Mouse (Mus musculus) hindbrain, embryonic 12.5 days (tissue): Measurements from ENCODE around the gene Kat5. TPM values are rescaled to one million over a fixed set of nuclear protein-coding genes. Genes with fewer than 3 reads are reported as not detected.

ENCODE experiments used
- ATAC-seq: fragments of 200-750 bp; cut with Nextera tagmentation; 2 replicates; pipeline ENCODE4 v1.8.0; 2017; ENCODE audit warnings: moderate TSS enrichment; ENCODE audit not compliant: low FRiP score
- H3K27ac ChIP-seq: fragments of 300-500 bp; sonication (generic); 2 replicates; pipeline ENCODE4 v1.5.1; 2016; ENCODE audit warnings: mild to moderate bottlenecking
- H3K27me3 ChIP-seq: fragments of 300-500 bp; sonication (generic); 2 replicates; pipeline ENCODE4 v1.6.1; 2016; ENCODE audit warnings: mild to moderate bottlenecking
- H3K36me3 ChIP-seq: fragments of 300-500 bp; sonication (generic); 2 replicates; pipeline ENCODE4 v1.6.1; 2016; ENCODE audit warnings: mild to moderate bottlenecking
- H3K4me1 ChIP-seq: fragments of 300-500 bp; sonication (generic); 2 replicates; pipeline ENCODE4 v1.6.1; 2016
- H3K4me2 ChIP-seq: fragments of 300-500 bp; sonication (generic); replicated peaks from 2 replicates; pipeline ENCODE4 v1.6.1; 2016; ENCODE audit warnings: mild to moderate bottlenecking
- H3K4me3 ChIP-seq: fragments of 300-500 bp; sonication (generic); 2 replicates; pipeline ENCODE4 v1.5.1; 2016; ENCODE audit warnings: mild to moderate bottlenecking
- H3K9ac ChIP-seq: fragments of 300-500 bp; sonication (generic); 2 replicates; pipeline ENCODE4 v1.6.1; 2016; ENCODE audit warnings: mild to moderate bottlenecking, moderate library complexity
- H3K9me3 ChIP-seq: fragments of 300-500 bp; sonication (generic); replicated peaks from 2 replicates; pipeline ENCODE4 v1.6.1; 2016; ENCODE audit warnings: mild to moderate bottlenecking
- WGBS: fragments of 180-500 bp; shearing (Covaris S2); methylation state at CpG from one replicate; pipeline ENCODE4 v1.1.7; 2016; 5-methylcytosine and 5-hydroxymethylcytosine counted together
- polyA plus RNA-seq: library from polyadenylated mRNA; unstranded; fragments of >200 nt; fragmentation: Nextera tagmentation; extraction: Ambion mirVana; gene quantifications from 2 replicates; pipeline ENCODE4 v1.2.1, GENCODE M21; 2016

Kat5 gene
- polyA plus RNA-seq, 1 experiment from 2014 or later, result 73.2 TPM

DNA sequence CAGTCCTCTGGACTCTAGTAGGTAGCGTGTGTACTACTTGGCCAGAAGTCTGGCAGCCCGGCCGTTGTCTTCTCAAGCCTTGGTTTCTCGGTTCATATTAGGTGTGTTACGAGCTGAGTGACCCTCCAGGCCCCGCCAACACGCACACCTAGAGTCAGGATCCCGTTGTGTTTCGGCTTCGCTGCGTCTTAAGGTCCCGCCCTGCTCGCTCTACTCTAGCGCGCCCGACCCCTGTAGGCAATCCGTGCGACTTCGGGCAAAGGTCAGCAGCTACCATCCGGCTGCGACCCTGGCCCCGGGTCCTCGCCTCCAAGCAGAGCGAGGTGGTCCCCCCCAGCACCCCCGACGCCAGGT, 42.9 kb downstream of the Kat5 start:
- peak overlapping the region; percentile 85; the same call in 1 of the 2 replicates for H3K27ac ChIP-seq
- peaks cover 54% of the 10 kb centered on the region for H3K27me3 ChIP-seq
- H3K9me3 ChIP-seq, result no peaks in the 10 kb centered on the region
- peak; percentile 48 for ATAC-seq
- WGBS, result 3% methylated on average over 26 of the region's 26 CpGs
- H3K9ac ChIP-seq, result peak overlapping the region; percentile 87
- peak overlapping the region; percentile 64 for H3K4me3 ChIP-seq
- H3K4me2 ChIP-seq, result peak overlapping the region; percentile 73
- H3K36me3 ChIP-seq, result peaks cover 7% of the 10 kb centered on the region
- H3K4me1 ChIP-seq, result peaks cover 19% of the 10 kb centered on the region

DNA sequence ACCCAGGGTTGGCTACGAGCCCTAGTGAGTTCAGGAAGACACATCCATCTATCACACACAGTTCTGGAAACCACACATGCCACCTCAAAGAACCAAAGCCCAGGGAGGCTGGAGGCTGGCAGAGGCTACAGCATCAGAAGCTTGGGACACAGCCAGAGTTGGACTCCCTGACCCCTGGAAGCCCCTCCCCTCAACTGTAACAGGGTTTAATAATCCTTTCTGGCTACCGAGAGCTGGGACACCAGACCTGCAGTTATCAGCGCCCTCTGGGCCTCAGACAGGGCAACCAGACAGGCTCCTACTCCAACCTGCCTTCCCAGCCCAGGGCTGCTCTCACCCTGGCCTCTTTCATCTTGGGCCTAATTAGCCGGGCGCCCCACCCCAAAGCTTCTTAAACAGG, 43.7 kb downstream of the Kat5 start:
- no peak overlapping the region for H3K4me2 ChIP-seq

DNA sequence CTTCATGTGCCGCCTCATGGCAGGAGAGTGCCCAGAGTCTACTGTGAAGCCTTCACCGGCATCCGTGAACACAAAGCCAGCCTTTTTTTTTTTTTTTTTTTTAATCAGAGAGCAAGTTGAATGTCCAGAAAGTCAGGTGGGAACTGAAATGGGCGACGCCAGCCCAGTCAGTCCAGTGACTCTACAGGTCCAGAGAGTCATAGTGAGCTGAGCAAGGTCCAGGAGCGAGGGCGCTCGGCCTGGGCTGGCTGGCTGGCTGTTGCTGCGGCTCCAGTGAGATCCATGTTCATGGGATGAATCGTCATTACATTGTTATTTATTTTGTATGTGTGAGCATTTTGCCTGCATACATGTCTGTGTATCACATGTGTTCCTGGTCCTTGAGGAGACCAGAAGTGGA, 47.3 kb downstream of the Kat5 start:
- Histone ChIP-seq H3K27me3 (peaks cover 91% of the 10 kb centered on the region), H3K27ac (no peak overlapping the region), H3K4me2 (no peak overlapping the region), H3K9ac (no peak overlapping the region), H3K36me3 (no peaks in the 10 kb centered on the region), H3K9me3 (no peaks in the 10 kb centered on the region), H3K4me3 (no peak overlapping the region), H3K4me1 (peaks cover 22% of the 10 kb centered on the region)
- ATAC-seq, result no peak
- WGBS, result 89% methylated on average over 10 of the region's 10 CpGs

More for the DNA sequence above, 43.7 kb downstream of the Kat5 start:
- 55% methylated on average over 5 of the region's 5 CpGs for WGBS
- H3K9me3 ChIP-seq, result no peaks in the 10 kb centered on the region
- peaks cover 19% of the 10 kb centered on the region for H3K4me1 ChIP-seq
- ATAC-seq, result no peak
- H3K27me3 ChIP-seq, result peaks cover 63% of the 10 kb centered on the region
- peaks cover 7% of the 10 kb centered on the region for H3K36me3 ChIP-seq
- H3K9ac ChIP-seq, result no peak overlapping the region
- H3K27ac ChIP-seq, result no peak overlapping the region
- no peak overlapping the region for H3K4me3 ChIP-seq

DNA sequence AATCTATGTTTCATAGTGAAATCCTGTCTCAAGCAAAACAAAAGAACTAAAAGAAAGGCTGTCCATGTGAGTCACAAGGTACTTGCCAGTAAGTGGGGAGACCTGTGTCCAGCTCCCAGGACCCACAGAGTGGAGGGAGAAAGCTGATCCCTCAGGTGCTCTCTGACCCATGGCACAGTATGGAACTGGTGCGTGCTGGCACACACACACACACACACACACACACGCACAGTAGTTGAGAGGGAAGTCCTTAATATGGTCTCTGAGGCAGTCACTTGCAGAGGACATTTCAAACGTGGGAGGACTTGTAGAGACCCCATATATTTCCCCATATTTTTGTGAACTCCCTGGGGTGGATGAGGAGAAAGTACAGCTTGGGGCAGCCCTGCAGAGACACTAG, 48.2 kb downstream of the Kat5 start:
- no peak overlapping the region for H3K4me3 ChIP-seq
- no peak overlapping the region for H3K27ac ChIP-seq
- ATAC-seq, result no peak
- peaks cover 99% of the 10 kb centered on the region for H3K27me3 ChIP-seq
- WGBS, result 52% methylated on average over 3 of the region's 3 CpGs
- H3K9ac ChIP-seq, result no peak overlapping the region
- peaks cover 18% of the 10 kb centered on the region for H3K4me1 ChIP-seq
- H3K9me3 ChIP-seq, result no peaks in the 10 kb centered on the region
- H3K36me3 ChIP-seq, result no peaks in the 10 kb centered on the region
- H3K4me2 ChIP-seq, result no peak overlapping the region

DNA sequence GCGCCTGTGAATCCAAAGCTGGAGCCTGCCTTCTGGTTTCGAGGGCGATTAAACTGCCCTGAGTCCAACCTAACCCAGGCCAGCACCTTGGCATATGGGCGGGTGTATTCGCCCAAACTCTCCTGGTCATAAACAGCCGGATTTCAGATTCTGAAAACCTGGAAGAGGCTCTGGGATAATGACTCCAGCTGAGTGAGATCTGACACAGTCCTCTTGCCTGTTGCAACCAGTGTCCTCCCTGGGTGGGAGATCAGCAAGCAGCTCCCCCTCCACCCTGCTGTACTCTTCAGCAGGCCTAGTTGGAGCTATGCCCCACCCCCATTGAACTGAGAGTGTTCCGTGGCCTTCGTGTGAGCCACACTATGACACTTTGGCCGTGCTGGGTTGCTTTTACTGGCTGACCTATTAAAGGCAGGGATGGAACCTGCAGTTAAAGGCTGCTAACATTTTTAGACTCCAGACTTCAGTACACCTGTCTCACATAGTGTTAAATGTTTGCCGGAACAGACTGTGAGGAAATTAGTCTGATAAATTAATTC, 48.7 kb downstream of the Kat5 start:
- H3K4me2 ChIP-seq, result peak overlapping the region; percentile 55
- no peak overlapping the region for H3K27ac ChIP-seq
- no peak overlapping the region for H3K9ac ChIP-seq
- H3K4me3 ChIP-seq, result peak overlapping the region; percentile 30
- H3K27me3 ChIP-seq, result peaks cover 99% of the 10 kb centered on the region
- H3K9me3 ChIP-seq, result no peaks in the 10 kb centered on the region
- no peaks in the 10 kb centered on the region for H3K36me3 ChIP-seq
- H3K4me1 ChIP-seq, result peaks cover 14% of the 10 kb centered on the region
- no peak for ATAC-seq
- 17% methylated on average over 10 of the region's 10 CpGs for WGBS

DNA sequence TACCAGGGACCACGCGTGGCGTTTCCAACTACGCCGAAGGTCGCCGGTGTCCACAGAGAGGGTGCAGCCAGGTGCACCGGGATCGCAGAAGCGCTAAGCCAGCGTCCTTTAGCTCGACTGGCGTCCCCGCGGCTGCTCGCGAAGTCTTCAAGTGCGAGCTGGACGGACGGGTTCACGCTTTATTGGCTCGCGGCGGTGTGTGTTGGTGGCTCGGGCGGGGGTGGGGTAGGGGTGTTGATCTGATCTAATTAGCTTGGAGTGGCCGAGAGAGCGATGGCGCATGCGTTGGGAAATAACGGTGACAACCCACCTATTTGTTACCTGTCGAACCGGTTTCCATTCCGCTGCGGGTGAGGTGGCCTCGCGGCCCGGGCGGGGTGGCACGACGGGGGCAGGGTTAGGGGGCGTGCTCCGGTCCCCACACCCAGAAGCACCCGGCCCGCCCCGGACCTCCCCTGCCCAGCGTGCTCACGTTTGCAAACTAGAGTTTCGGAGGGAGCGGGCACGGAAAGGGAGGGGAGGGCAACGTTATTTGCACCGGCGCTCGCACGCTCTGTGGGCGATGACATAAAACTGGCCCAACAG, 49.5 kb downstream of the Kat5 start, which contains the start of gene Ovol1:
Ovol1 (minus strand) TSS at position 190 of the 585 bp plus-strand sequence.
- Histone ChIP-seq H3K36me3 (no peaks in the 10 kb centered on the region), H3K4me2 (peak within 1 kb of the TSS; percentile 55), H3K4me3 (peak within 1 kb of the TSS; percentile 30), H3K9ac (peak within 1 kb of the TSS; percentile 41; the same call in 1 of the 2 replicates), H3K9me3 (no peaks in the 10 kb centered on the region), H3K27ac (no peak within 1 kb of the TSS), H3K4me1 (peaks cover 14% of the 10 kb centered on the region), H3K27me3 (peaks cover 99% of the 10 kb centered on the region)
- WGBS, result 1% methylated on average over 57 of the region's 57 CpGs
- no peak for ATAC-seq

DNA sequence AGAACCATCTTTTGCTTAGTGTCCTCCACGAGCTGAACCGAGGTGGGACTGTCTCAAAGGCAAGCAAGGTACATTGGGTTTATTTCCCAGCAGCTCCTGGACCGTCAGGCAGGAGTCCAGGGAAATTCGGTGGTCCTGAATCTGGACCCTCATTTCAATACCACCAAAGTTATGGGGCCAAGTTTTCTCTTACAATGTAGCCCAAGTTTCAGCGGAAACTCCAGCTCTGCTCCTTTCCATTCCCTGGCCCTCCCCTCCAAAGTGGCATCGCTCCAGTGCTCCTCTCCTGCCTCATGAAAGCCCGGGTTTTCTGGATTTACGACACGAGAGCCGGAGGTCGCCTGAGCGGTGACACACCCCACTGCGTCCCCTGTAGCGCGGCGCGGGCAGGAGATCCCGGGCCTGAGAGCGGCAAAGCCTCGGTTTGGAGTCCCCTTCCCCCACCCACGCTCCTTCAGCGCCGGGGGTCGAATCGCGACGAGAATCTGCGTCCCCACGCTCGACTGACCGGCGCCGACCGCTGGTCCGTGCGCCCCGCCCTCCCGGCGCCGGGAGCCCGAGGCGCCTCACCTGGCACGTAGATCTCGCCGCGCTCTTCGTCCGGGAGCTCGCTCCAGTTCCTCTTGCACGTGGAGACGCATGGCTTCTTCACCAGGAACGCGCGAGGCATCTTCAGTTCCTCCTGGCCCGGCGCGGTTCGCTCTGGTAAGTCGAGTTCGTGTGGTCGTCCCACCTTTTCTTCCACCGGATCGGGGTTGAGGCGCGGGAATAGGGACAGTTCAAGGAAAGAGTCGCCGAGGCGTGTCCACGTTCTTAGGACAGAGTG, 50.2 kb downstream of the Kat5 start:
- H3K9ac ChIP-seq, result peak overlapping the region; percentile 41; the same call in 1 of the 2 replicates
- no peaks in the 10 kb centered on the region for H3K36me3 ChIP-seq
- WGBS, result 1% methylated on average over 69 of the region's 69 CpGs
- no peaks in the 10 kb centered on the region for H3K9me3 ChIP-seq
- H3K27ac ChIP-seq, result no peak overlapping the region
- peak overlapping the region; percentile 30 for H3K4me3 ChIP-seq
- peaks cover 14% of the 10 kb centered on the region for H3K4me1 ChIP-seq
- no peak for ATAC-seq
- H3K4me2 ChIP-seq, result peak overlapping the region; percentile 55
- H3K27me3 ChIP-seq, result peaks cover 96% of the 10 kb centered on the region

DNA sequence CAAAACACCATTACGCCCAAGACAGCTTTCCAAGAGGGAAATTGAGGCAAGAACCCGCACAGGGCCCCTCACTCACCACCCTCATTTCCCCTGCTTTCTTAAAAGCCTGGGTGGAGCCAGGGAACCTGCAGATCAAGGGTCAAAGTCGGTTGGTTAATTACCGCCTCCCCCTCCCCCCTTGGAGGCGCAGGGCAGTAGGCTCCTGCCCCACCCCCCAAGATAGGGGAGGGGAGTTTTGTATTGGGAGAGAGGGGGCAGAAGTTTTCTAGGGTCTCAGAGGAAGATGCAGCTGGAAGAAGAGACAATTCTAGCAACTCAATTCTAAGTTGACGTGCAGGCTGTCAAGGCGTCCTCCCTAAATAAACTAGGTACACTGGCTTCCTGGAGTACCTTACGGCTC, 50.8 kb downstream of the Kat5 start:
- 17% methylated on average over 7 of the region's 8 CpGs for WGBS
- Histone ChIP-seq H3K4me1 (peaks cover 14% of the 10 kb centered on the region), H3K4me3 (no peak overlapping the region), H3K9me3 (no peaks in the 10 kb centered on the region), H3K27me3 (peaks cover 96% of the 10 kb centered on the region), H3K9ac (no peak overlapping the region), H3K27ac (no peak overlapping the region), H3K36me3 (no peaks in the 10 kb centered on the region), H3K4me2 (no peak overlapping the region)
- no peak for ATAC-seq

DNA sequence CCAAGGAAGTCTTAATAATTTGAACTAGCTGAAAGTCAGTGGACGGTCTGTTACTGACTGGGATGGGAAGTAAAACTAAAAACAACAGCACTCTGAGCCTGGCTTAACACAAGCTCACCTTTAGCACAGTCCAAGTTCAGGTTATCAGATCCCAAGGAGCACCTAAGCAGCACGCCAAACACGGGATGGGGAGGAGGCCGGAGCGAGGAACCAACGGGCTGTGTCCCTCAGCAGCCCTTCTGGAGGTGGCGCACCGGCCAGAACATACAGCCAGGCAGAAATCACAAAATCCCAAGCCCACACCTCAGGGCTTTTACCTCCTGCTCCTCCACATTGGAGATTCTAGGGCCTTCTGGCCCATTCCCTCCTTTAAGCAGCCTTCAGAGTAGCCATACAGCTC, 51.3 kb downstream of the Kat5 start:
- H3K4me3 ChIP-seq, result no peak overlapping the region
- no peaks in the 10 kb centered on the region for H3K9me3 ChIP-seq
- WGBS, result 46% methylated on average over 8 of the region's 8 CpGs
- H3K4me2 ChIP-seq, result no peak overlapping the region
- no peaks in the 10 kb centered on the region for H3K36me3 ChIP-seq
- no peak overlapping the region for H3K27ac ChIP-seq
- peaks cover 14% of the 10 kb centered on the region for H3K4me1 ChIP-seq
- no peak for ATAC-seq
- no peak overlapping the region for H3K9ac ChIP-seq
- peaks cover 95% of the 10 kb centered on the region for H3K27me3 ChIP-seq

DNA sequence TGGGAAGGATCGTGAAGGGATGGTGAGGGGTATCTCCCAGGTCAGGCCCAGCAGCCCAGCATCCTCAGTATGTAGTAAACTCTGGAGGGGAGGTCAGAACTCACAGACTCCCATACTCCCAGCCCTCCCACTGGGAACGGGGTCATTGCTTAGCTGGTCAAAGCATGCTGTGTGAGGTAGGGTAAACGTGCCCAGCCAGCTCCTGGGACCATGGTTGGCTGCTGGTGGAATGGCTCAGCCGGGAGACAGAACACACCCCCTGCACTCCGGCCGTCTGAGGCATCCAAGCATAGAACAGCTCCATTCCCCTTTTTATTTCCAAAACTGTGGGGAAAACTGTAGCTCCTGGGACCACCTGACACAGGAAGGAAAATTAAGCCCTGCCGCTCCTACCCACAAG, 51.9 kb downstream of the Kat5 start:
- H3K27me3 ChIP-seq, result peaks cover 92% of the 10 kb centered on the region
- peaks cover 14% of the 10 kb centered on the region for H3K4me1 ChIP-seq
- H3K36me3 ChIP-seq, result no peaks in the 10 kb centered on the region
- no peak overlapping the region for H3K4me2 ChIP-seq
- no peak overlapping the region for H3K9ac ChIP-seq
- 42% methylated on average over 7 of the region's 7 CpGs for WGBS
- no peaks in the 10 kb centered on the region for H3K9me3 ChIP-seq
- H3K27ac ChIP-seq, result no peak overlapping the region
- ATAC-seq, result no peak
- H3K4me3 ChIP-seq, result no peak overlapping the region

DNA sequence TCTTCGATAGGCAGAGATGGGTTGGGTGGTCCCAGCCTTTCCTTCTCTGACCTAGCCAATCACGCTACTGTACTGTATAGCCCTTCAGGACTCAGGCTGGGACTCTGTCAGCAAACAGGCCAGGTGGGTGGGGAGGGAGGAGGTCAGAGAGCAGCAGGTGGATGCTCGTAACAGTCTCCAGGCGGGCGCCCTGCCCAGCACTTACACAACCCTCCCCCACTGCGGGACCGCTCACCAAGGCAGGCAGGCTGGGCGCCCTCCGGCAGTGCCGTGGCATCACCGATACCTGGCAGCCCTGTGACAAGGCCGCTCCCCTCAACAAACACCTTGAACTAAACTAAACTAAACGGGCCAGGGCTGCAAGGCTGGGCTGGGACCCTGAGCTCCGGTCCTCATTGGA, 55.8 kb downstream of the Kat5 start:
- no peak for ATAC-seq
- Histone ChIP-seq H3K4me2 (no peak overlapping the region), H3K9me3 (no peaks in the 10 kb centered on the region), H3K9ac (no peak overlapping the region), H3K27ac (no peak overlapping the region), H3K4me1 (no peaks in the 10 kb centered on the region), H3K4me3 (no peak overlapping the region), H3K36me3 (no peaks in the 10 kb centered on the region), H3K27me3 (peaks cover 52% of the 10 kb centered on the region)
- 73% methylated on average over 14 of the region's 14 CpGs for WGBS

DNA sequence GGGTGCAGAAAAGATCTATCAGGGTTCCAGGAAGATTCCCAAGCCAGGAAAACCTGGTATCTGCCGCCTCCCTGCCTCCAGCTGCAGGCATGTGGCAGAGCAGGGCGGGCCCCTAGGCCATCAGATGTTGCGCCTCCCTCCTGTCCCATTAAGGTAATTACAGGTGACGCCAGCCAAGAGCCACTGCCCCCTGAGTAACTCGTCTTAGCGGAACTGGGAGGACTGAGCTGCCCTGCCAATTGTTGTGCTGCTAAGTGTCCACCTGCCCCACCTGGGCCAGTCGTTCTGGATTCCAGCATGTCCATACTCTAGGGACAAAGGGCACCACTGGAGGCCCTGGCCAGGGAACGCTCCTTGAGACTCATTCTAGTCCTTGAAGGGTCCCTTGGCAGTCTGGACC, 56.2 kb downstream of the Kat5 start:
- no peak overlapping the region for H3K27ac ChIP-seq
- WGBS, result 66% methylated on average over 8 of the region's 8 CpGs
- no peaks in the 10 kb centered on the region for H3K9me3 ChIP-seq
- no peak overlapping the region for H3K4me2 ChIP-seq
- no peaks in the 10 kb centered on the region for H3K4me1 ChIP-seq
- H3K36me3 ChIP-seq, result no peaks in the 10 kb centered on the region
- peaks cover 48% of the 10 kb centered on the region for H3K27me3 ChIP-seq
- no peak for ATAC-seq
- H3K4me3 ChIP-seq, result no peak overlapping the region
- H3K9ac ChIP-seq, result no peak overlapping the region
